Mouse (Mus musculus) lung, embryonic 14.5 days (tissue): ENCODE measurements around the gene Man1a2. TPM values are rescaled to one million over a fixed set of nuclear protein-coding genes. Genes with fewer than 3 reads are reported as not detected.
A peak's percentile ranks its signal among the peaks of the same experiment; 100 is the strongest.

Experiments used
- ATAC-seq: fragments of 200-750 bp; cut with Nextera tagmentation; 2 replicates; pipeline ENCODE4 v1.8.0; 2017; ENCODE audit warnings: mild to moderate bottlenecking, moderate TSS enrichment, moderate library complexity; ENCODE audit not compliant: insufficient read depth
- DNase-seq: peaks from one replicate; pipeline ENCODE4 v3.0.0-alpha.2; 2015
- H3K27ac ChIP-seq: fragments of 300-500 bp; sonication (generic); 2 replicates; pipeline ENCODE4 v1.5.1; 2014; ENCODE audit warnings: low read depth, mild to moderate bottlenecking, moderate library complexity
- H3K27me3 ChIP-seq: fragments of 300-500 bp; sonication (generic); 2 replicates; pipeline ENCODE4 v1.6.1; 2014; ENCODE audit warnings: low read length, control low read depth; ENCODE audit not compliant: insufficient read depth
- H3K36me3 ChIP-seq: fragments of 300-500 bp; sonication (generic); 2 replicates; pipeline ENCODE4 v1.6.1; 2014; ENCODE audit warnings: control low read depth; ENCODE audit not compliant: insufficient read depth
- H3K4me1 ChIP-seq: fragments of 300-500 bp; sonication (generic); 2 replicates; pipeline ENCODE4 v1.6.1; 2014; ENCODE audit warnings: antibody characterized with exemption, control low read depth; ENCODE audit not compliant: insufficient read depth
- H3K4me2 ChIP-seq: fragments of 300-500 bp; sonication (generic); 2 replicates; pipeline ENCODE4 v1.6.1; 2014; ENCODE audit warnings: mild to moderate bottlenecking
- H3K4me3 ChIP-seq: fragments of 300-500 bp; sonication (generic); 2 replicates; pipeline ENCODE4 v1.5.1; 2014; ENCODE audit warnings: low read depth, low read length
- H3K9ac ChIP-seq: fragments of 300-500 bp; sonication (generic); 2 replicates; pipeline ENCODE4 v1.6.1; 2014
- H3K9me3 ChIP-seq: fragments of 300-500 bp; sonication (generic); 2 replicates; pipeline ENCODE4 v1.6.1; 2016; ENCODE audit warnings: low read depth, low read length, control low read depth
- CTCF ChIP-seq: IDR thresholded peaks from 2 replicates; pipeline ENCODE4 v1.5.1; 2016; ENCODE audit warnings: antibody characterized with exemption, low read depth
- WGBS: fragments of 180-500 bp; shearing (Covaris S2); extraction: QIAGEN DNeasy Blood & Tissue Kit; methylation state at CpG from one replicate; pipeline ENCODE4 v1.1.7; 2014; 5-methylcytosine and 5-hydroxymethylcytosine counted together
- polyA plus RNA-seq: library from polyadenylated mRNA; unstranded; fragments of >200 nt; fragmentation: Nextera tagmentation; extraction: Ambion mirVana; gene quantifications from 2 replicates; pipeline ENCODE4 v1.2.1, GENCODE M21; 2014

The Man1a2 gene
- polyA plus RNA-seq: 83.2 and 90.1 TPM in 2 replicates

DNA sequence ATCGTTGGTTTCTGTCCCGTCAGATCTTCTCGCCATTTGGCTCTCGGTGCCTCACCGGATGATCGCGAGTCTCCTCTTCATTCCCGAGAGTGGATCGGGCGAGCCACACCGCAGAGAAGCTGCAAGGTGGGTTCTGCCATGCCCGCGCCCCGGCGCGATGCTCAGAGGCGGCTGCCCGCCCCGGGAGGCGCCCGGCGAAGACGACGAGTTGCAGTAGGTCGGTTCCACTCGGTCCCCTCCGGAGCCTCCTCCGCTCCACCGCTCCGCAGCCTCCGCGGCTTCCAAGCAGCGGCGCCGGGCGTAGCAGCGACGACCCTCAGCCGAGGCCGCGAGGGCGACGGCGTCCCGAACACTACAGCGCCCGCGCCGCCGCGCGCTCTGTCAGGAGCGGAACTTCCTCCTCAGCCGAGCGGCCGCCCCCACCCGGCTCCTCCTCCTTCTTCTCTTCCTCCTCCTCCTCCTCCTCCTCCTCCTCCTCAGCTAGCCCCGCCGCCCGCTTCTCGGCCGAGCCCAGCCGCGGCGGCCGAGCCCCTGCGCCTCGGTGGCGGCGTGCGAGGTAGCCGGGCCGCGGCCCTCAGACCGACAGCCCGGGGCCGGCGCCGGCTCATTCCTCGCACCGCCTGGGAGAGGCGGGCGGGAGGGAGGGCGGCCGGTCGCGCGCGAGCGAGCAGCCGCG is at the start of gene Man1a2:
Gene Man1a2, minus strand, starts transcription at position 417 of the 676 bp plus-strand sequence.
- Histone ChIP-seq H3K36me3 (no peaks in the 10 kb centered on the region), H3K27ac (peak within 1 kb of the TSS; percentile 96), H3K4me1 (peaks cover 8% of the 10 kb centered on the region), H3K9me3 (no peaks in the 10 kb centered on the region), H3K9ac (peak within 1 kb of the TSS; percentile 95), H3K4me3 (peak within 1 kb of the TSS; percentile 83), H3K4me2 (peak within 1 kb of the TSS; percentile 95), H3K27me3 (no peaks in the 10 kb centered on the region)
- no peak for TF ChIP-seq CTCF
- DNase-seq: peak; percentile 89
- WGBS: under 1% methylated on average over 66 of the region's 92 CpGs
- peak; percentile 91 for ATAC-seq

- DNase-seq (no peak), ATAC-seq (no peak)
- Histone ChIP-seq H3K4me2 (no peak overlapping the region), H3K27me3 (no peaks in the 10 kb centered on the region), H3K36me3 (no peaks in the 10 kb centered on the region), H3K9me3 (no peaks in the 10 kb centered on the region), H3K4me3 (no peak overlapping the region), H3K9ac (no peak overlapping the region), H3K4me1 (no peaks in the 10 kb centered on the region), H3K27ac (no peak overlapping the region)
- no peak for TF ChIP-seq CTCF
- 77% methylated on average over 12 of the region's 12 CpGs for WGBS
Observed at GRCm38 (mm10) chr3:100734482-100735154, 49.3 kb upstream of the Man1a2 start.

DNA sequence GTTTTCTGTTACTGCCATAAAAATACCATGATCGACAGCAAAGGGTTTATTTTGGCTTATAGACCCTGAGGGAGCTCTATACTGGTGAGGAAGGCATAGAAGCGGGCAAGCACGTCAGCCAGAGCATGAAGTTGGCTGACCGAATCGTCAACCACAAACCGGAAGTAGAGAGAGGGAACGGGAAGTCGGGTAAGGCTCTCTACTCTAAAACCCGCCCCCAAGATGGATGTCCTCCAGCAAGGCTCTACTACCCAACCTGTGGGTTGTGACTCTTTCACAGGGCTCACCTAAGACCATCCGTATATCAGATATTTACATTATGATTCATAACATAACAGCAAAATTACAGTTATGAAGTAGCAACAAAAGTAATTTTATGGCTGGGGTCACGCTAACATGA is 46.6 kb upstream of the Man1a2 start:
- 91% methylated on average over 11 of the region's 11 CpGs for WGBS
- no peak for ATAC-seq
- no peaks in the 10 kb centered on the region for H3K27me3 ChIP-seq
- H3K9ac ChIP-seq: no peak overlapping the region
- no peaks in the 10 kb centered on the region for H3K36me3 ChIP-seq
- no peak overlapping the region for H3K27ac ChIP-seq
- no peak overlapping the region for H3K4me2 ChIP-seq
- no peaks in the 10 kb centered on the region for H3K4me1 ChIP-seq
- no peak for TF ChIP-seq CTCF
- no peak overlapping the region for H3K4me3 ChIP-seq
- DNase-seq: no peak
- H3K9me3 ChIP-seq: no peaks in the 10 kb centered on the region

- H3K9ac ChIP-seq: no peak overlapping the region
- 80% methylated on average over 3 of the region's 3 CpGs for WGBS
- H3K4me1 ChIP-seq: no peaks in the 10 kb centered on the region
- no peak overlapping the region for H3K4me2 ChIP-seq
- no peak overlapping the region for H3K4me3 ChIP-seq
- no peak overlapping the region for H3K27ac ChIP-seq
- ATAC-seq (no peak), DNase-seq (no peak)
- no peaks in the 10 kb centered on the region for H3K36me3 ChIP-seq
- no peaks in the 10 kb centered on the region for H3K27me3 ChIP-seq
- TF ChIP-seq CTCF: no peak
- no peaks in the 10 kb centered on the region for H3K9me3 ChIP-seq
Observed at GRCm38 (mm10) chr3:100731347-100731746, 46.0 kb upstream of the Man1a2 start.

DNA sequence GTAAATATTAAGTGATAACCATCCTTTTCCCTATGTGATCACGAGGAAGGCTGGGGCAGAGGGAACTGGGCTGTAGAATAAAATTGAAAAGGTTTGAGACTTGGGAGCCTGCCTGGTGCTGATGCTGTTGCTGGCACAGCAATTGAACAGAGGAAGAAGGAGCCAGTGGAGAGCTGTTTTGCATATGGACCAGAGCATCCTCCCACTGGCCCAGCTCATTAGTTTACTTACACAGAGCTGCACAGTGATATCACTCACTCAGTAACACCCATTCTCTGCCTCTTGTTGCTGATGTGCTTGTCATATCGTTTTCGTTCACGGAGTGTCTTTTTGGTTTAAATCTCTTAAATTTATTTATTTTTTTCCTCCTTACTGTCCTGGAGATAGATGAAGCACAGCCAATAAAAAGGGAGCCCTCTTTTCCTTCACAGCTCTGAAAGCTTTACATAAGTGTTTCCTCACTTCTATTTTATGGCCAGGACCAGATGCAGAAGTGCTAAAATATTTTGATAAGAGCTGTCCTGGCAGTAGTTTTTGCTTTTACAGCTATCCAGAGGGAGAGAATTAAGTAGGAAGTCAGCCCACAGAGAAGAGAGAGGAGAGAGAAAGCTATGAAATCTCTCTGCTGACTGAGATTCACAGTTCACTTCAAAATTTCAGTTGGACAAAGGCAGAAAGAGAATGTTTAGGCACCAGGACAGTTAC is 42.9 kb upstream of the Man1a2 start:
- no peak for TF ChIP-seq CTCF
- Histone ChIP-seq H3K9ac (no peak overlapping the region), H3K4me1 (no peaks in the 10 kb centered on the region), H3K36me3 (no peaks in the 10 kb centered on the region), H3K27ac (no peak overlapping the region), H3K27me3 (no peaks in the 10 kb centered on the region), H3K4me2 (no peak overlapping the region), H3K9me3 (peaks cover 5% of the 10 kb centered on the region; the same call in 1 of the 2 replicates), H3K4me3 (no peak overlapping the region)
- no peak for ATAC-seq
- 50% methylated on average over 4 of the region's 4 CpGs for WGBS
- no peak for DNase-seq

GRCm38 (mm10) chr3:100725960-100726674 is 40.8 kb upstream of the Man1a2 start:
- Histone ChIP-seq H3K4me1 (no peaks in the 10 kb centered on the region), H3K4me2 (no peak overlapping the region), H3K27me3 (no peaks in the 10 kb centered on the region), H3K4me3 (no peak overlapping the region), H3K9ac (no peak overlapping the region), H3K36me3 (no peaks in the 10 kb centered on the region), H3K27ac (no peak overlapping the region), H3K9me3 (peaks cover 5% of the 10 kb centered on the region; the same call in 1 of the 2 replicates)
- no peak for TF ChIP-seq CTCF
- 74% methylated on average over 11 of the region's 11 CpGs for whole genome bisulfite sequencing
- ATAC-seq (no peak), DNase-seq (no peak)
